Mouse (Mus musculus) G1E (cell line): ENCODE results near the gene Lsm3.

ENCODE experiments used
- CTCF ChIP-seq: IDR thresholded peaks from 2 replicates; pipeline ENCODE4 v1.5.1; 2012; ENCODE audit warnings: low read depth, low read length, inconsistent platforms, mixed read lengths
- GATA1 ChIP-seq: IDR thresholded peaks from 2 replicates; pipeline ENCODE4 v1.6.1; 2012; ENCODE audit warnings: borderline replicate concordance, low read length, inconsistent platforms, mixed read lengths
- POLR2AphosphoS5 ChIP-seq: IDR thresholded peaks from 2 replicates; pipeline ENCODE4 v1.6.1; 2012; ENCODE audit warnings: low read depth, low read length, inconsistent platforms; ENCODE audit not compliant: insufficient replicate concordance
- TAL1 ChIP-seq: conservative IDR thresholded peaks from 2 replicates; pipeline ENCODE4 v1.6.1; 2012; ENCODE audit warnings: low read depth, low read length, inconsistent platforms, mixed read lengths

DNA sequence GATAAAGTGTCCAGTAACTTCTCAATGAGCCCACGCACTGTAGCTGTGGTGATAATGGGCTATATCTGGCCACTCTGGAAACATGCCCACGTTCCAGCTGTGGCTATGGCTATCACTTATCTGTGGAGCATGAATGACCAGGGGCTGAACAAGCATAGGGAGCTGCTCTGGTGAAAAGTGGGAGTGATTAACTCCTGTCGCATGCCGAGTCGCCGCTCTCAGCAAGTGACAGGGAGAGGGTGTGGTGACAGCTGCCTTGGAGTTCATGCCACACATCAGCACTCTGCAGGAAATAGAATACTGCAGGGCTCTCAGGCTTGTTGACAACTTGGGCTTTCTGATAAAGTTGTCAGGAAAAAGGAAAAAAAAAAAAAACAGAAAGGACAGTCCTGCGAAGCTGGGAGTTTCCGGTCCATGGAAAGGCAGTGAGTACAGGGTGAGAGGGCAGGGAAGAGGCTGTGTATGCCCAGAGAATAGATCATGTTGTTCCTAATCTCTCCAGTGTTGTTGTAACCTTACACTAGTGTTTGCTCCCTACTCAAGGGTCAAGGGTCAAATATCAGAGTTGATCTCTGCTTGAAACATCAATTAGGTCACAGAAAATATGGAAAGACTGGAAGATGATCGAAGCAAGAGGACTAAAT, 30.6 kb downstream of the Lsm3 start:
- TF ChIP-seq CTCF (no peak), GATA1 (no peak), POLR2AphosphoS5 (no peak), TAL1 (no peak)
